Mouse (Mus musculus): Measurements from ENCODE around the gene Zfand3. TPM values are rescaled to one million over a fixed set of nuclear protein-coding genes. Genes with fewer than 3 reads are reported as not detected.

Zfand3 gene
- polyA plus RNA-seq, 1 experiment = 682 TPM

DNA sequence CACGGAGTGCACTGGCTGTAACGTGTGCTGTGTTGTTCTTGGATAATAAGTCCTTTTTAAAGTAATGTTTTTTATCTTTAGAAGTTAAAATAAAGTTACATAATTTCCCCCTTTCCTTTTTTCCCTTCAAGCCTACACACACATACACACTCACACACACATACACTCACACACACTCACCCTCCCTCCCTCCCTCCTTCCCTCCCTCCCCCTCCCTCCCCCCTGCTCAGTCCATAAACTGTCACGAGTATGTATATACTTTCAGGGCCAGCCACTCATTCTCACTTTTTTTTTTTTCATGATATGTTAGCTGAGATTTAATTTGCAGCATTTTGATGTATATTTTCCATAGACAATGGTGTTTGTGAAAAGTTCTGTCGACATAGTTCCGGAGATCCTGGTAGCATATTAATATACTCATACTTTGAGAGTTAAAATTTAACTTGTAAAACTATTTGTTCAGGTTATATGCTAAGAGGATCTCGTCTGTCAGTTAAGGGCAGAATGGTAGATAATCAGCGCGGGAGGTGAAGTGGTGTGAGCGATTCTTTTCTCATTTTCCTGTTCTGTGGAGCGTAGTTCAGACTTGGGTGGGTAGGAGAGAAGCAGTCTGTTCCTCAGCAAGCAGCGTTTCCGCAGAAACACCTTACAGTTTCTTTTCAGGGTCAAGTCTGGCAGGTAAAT, 14.5 kb downstream of the Zfand3 start:
- Histone ChIP-seq H3K36me3 (ENCODE audit: control insufficient read depth, insufficient read depth, low read length) (no peaks in the 10 kb centered on the region), H3K4me3 (ENCODE audit: control insufficient read depth, low read depth, low read length) (no peak overlapping the region), H3K4me1 (ENCODE audit: control insufficient read depth, insufficient read depth, low read length) (no peaks in the 10 kb centered on the region), H3K27me3 (ENCODE audit: control insufficient read depth, insufficient read depth, low read length) (no peaks in the 10 kb centered on the region), H3K27ac (ENCODE audit: control insufficient read depth, insufficient read depth, low read depth, low read length) (no peak overlapping the region)
- TF ChIP-seq POLR2A (IDR thresholded peaks at IDR 0.05; ENCODE audit: control insufficient read depth, low read depth, low read length) = no peak
- TF ChIP-seq CTCF (IDR thresholded peaks at IDR 0.05; ENCODE audit: control insufficient read depth, insufficient read depth, insufficient replicate concordance, low read depth, low read length) = no peak

DNA sequence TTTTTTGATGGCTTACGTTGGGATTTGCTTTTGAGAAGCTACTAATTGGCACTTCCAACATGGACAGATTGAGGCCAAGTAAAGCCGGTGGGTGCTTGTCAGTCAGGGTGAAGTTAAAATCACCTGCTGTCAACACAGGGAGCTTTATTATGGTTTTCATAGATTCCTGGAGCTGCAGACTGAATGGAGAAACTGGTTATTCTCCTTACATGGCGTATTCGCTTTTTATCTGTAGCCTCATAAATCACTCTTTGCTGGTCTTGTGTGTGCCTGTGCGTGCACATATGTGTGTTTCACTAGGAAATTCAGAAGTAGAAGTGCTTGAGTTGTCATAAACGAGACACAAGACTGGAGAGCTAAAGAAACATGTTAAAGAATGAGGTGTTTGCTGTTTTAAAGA, 15.4 kb downstream of the Zfand3 start:
- TF ChIP-seq CTCF (IDR thresholded peaks at IDR 0.05; ENCODE audit: control insufficient read depth, insufficient read depth, insufficient replicate concordance, low read depth, low read length) (no peak), POLR2A (IDR thresholded peaks at IDR 0.05; ENCODE audit: control insufficient read depth, low read depth, low read length) (no peak)
- Histone ChIP-seq H3K27me3 (ENCODE audit: control insufficient read depth, insufficient read depth, low read length) (no peaks in the 10 kb centered on the region), H3K4me1 (ENCODE audit: control insufficient read depth, insufficient read depth, low read length) (no peaks in the 10 kb centered on the region), H3K27ac (ENCODE audit: control insufficient read depth, insufficient read depth, low read depth, low read length) (no peak overlapping the region), H3K36me3 (ENCODE audit: control insufficient read depth, insufficient read depth, low read length) (no peaks in the 10 kb centered on the region), H3K4me3 (ENCODE audit: control insufficient read depth, low read depth, low read length) (no peak overlapping the region)

DNA sequence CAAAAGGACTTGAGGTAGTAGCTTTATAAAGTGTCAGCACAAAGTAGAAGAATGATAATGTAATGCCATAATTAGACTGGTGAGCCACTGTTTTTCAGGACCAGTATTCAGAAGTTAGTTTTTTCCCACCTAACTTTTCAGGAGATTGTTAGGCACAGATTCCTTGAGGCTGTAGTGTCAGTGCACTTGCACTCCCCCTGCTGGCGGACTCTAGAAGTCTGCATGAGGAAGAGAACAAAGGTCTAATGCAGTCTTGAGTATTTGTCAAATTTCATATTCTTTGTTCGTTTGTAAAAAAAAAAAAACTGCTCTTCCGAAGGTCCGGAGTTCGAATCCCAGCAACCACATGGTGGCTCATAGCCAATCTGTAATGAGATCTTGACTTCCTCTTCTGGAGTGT, 20.1 kb downstream of the Zfand3 start:
- Histone ChIP-seq H3K4me1 (ENCODE audit: control insufficient read depth, insufficient read depth, low read length) (no peaks in the 10 kb centered on the region; the same call in 1 of the 2 replicates), H3K27me3 (ENCODE audit: control insufficient read depth, insufficient read depth, low read length) (no peaks in the 10 kb centered on the region), H3K4me3 (ENCODE audit: control insufficient read depth, low read depth, low read length) (no peak overlapping the region), H3K36me3 (ENCODE audit: control insufficient read depth, insufficient read depth, low read length) (no peaks in the 10 kb centered on the region), H3K27ac (ENCODE audit: control insufficient read depth, insufficient read depth, low read depth, low read length) (no peak overlapping the region)
- no peak for TF ChIP-seq CTCF (IDR thresholded peaks at IDR 0.05; ENCODE audit: control insufficient read depth, insufficient read depth, insufficient replicate concordance, low read depth, low read length)
- no peak for TF ChIP-seq POLR2A (IDR thresholded peaks at IDR 0.05; ENCODE audit: control insufficient read depth, low read depth, low read length)

DNA sequence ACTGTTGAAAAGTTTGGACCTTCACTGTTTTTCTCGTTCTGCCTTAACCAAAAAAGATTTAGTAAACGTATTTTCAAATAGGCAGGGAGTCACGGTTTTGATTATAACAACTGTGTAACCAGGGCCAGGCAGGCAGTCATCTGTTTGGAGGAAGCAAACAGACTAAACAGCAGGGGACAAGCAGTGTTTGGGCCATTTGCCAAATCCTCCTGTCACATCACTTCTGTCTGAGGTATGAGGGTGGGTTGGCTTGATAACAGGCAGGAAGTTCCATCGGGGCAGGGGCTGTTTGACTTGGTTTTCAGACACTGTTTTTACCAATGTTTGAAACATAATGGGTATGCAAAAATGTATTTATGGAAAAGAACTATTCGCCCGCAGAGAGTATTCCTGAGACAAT, 22.1 kb downstream of the Zfand3 start:
- H3K36me3 ChIP-seq (ENCODE audit: control insufficient read depth, insufficient read depth, low read length) = no peaks in the 10 kb centered on the region
- H3K4me1 ChIP-seq (ENCODE audit: control insufficient read depth, insufficient read depth, low read length) = no peaks in the 10 kb centered on the region; the same call in 1 of the 2 replicates
- H3K4me3 ChIP-seq (ENCODE audit: control insufficient read depth, low read depth, low read length) = no peak overlapping the region
- H3K27ac ChIP-seq (ENCODE audit: control insufficient read depth, insufficient read depth, low read depth, low read length) = no peak overlapping the region
- TF ChIP-seq POLR2A (IDR thresholded peaks at IDR 0.05; ENCODE audit: control insufficient read depth, low read depth, low read length) (no peak), CTCF (IDR thresholded peaks at IDR 0.05; ENCODE audit: control insufficient read depth, insufficient read depth, insufficient replicate concordance, low read depth, low read length) (no peak)
- H3K27me3 ChIP-seq (ENCODE audit: control insufficient read depth, insufficient read depth, low read length) = no peaks in the 10 kb centered on the region

DNA sequence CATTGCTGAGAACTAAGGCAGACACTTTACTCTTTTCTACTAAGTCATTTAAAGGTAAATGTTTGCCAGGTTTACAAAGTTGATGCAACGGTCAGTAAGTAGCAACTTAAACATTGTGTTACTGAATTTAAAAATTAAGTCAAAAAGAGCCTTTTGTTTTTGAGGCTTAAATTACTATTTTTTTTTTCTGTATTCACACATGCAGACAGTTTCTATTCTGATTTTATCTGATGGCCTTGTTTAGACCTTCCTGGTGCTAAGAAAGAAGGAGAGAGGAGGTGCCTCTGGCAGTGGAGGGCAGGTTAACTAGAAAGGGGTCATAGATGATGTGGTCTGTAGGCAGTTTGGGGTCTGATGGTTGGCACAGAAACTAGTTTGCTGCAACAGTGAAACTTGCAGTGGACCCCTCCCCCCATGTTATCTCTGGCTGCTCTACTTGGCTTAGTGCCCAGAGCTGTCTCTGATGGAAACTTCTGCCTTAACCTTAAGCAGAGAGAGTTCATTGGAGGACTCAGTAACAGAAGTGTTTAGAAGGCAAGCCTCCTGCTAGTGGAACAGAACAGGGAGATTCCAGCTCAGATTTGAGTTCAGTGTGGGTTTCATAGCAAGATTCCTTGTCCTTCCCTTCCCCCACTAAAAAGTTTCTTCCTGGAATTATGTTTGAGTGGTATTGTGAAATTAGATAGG, 23.0 kb downstream of the Zfand3 start:
- Histone ChIP-seq H3K27me3 (ENCODE audit: control insufficient read depth, insufficient read depth, low read length) (no peaks in the 10 kb centered on the region), H3K4me1 (ENCODE audit: control insufficient read depth, insufficient read depth, low read length) (no peaks in the 10 kb centered on the region; the same call in 1 of the 2 replicates), H3K4me3 (ENCODE audit: control insufficient read depth, low read depth, low read length) (no peak overlapping the region), H3K27ac (ENCODE audit: control insufficient read depth, insufficient read depth, low read depth, low read length) (no peak overlapping the region), H3K36me3 (ENCODE audit: control insufficient read depth, insufficient read depth, low read length) (no peaks in the 10 kb centered on the region)
- TF ChIP-seq POLR2A (IDR thresholded peaks at IDR 0.05; ENCODE audit: control insufficient read depth, low read depth, low read length) (no peak), CTCF (IDR thresholded peaks at IDR 0.05; ENCODE audit: control insufficient read depth, insufficient read depth, insufficient replicate concordance, low read depth, low read length) (no peak)

DNA sequence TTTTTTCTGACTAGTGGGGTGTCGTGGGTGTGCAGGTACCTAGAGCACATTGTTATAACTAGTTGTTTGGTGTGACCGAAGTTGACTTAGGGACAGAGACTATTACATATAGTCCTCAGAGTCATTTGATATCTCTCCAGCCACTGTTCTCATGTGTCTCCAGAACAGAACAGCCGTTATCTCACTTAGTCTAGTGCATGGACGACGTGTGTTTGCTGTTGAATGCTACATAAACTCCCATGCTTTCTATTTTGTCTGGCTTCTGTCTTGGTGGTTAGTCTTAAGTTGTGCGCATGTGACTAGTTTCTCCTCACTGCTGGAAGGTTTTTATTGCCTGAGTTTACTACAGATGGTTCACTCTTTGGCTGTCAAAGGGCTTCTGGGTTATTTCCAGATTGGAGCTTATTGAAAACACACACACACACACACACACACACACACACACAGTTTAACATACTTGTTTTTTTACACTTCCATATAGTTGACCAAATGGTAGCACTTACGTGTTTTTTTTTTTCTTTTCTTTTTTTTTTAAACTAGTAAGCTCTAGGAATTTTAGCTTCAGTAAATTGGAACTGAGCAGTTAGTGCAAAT, 25.2 kb downstream of the Zfand3 start:
- TF ChIP-seq CTCF (IDR thresholded peaks at IDR 0.05; ENCODE audit: control insufficient read depth, insufficient read depth, insufficient replicate concordance, low read depth, low read length) (no peak), POLR2A (IDR thresholded peaks at IDR 0.05; ENCODE audit: control insufficient read depth, low read depth, low read length) (no peak)

DNA sequence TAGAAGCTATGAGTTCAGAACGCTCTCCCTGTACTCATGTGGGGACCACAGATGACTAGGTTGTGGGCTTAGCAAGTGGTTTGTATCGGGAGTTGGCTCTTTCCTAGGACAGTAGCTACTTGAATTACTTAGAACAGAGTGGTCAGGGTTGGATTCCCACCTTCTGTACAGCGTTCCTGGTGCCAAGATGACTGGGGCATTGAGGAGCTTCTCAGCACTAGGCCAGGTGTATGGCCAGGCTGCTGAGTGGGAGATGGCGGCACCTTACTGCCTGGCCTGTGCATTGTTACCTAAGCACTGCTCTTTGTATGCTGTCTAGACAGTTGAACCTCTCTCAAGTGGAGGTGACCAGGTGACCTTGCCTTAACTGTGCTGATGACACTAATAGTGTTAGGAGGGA, 28.3 kb downstream of the Zfand3 start:
- no peaks in the 10 kb centered on the region for H3K36me3 ChIP-seq (ENCODE audit: control insufficient read depth, insufficient read depth, low read length)
- H3K27me3 ChIP-seq (ENCODE audit: control insufficient read depth, insufficient read depth, low read length) = no peaks in the 10 kb centered on the region
- TF ChIP-seq POLR2A (IDR thresholded peaks at IDR 0.05; ENCODE audit: control insufficient read depth, low read depth, low read length) (no peak), CTCF (IDR thresholded peaks at IDR 0.05; ENCODE audit: control insufficient read depth, insufficient read depth, insufficient replicate concordance, low read depth, low read length) (no peak)
- H3K4me3 ChIP-seq (ENCODE audit: control insufficient read depth, low read depth, low read length) = no peak overlapping the region
- H3K4me1 ChIP-seq (ENCODE audit: control insufficient read depth, insufficient read depth, low read length) = no peaks in the 10 kb centered on the region
- H3K27ac ChIP-seq (ENCODE audit: control insufficient read depth, insufficient read depth, low read depth, low read length) = no peak overlapping the region

More for the DNA sequence above, 25.2 kb downstream of the Zfand3 start:
- H3K4me3 ChIP-seq (ENCODE audit: control insufficient read depth, low read depth, low read length) = no peak overlapping the region
- no peaks in the 10 kb centered on the region for H3K27me3 ChIP-seq (ENCODE audit: control insufficient read depth, insufficient read depth, low read length)
- H3K27ac ChIP-seq (ENCODE audit: control insufficient read depth, insufficient read depth, low read depth, low read length) = no peak overlapping the region
- no peaks in the 10 kb centered on the region; the same call in 1 of the 2 replicates for H3K4me1 ChIP-seq (ENCODE audit: control insufficient read depth, insufficient read depth, low read length)
- no peaks in the 10 kb centered on the region for H3K36me3 ChIP-seq (ENCODE audit: control insufficient read depth, insufficient read depth, low read length)
